Mouse (Mus musculus): Measurements from ENCODE around the gene Jam3.

DNA sequence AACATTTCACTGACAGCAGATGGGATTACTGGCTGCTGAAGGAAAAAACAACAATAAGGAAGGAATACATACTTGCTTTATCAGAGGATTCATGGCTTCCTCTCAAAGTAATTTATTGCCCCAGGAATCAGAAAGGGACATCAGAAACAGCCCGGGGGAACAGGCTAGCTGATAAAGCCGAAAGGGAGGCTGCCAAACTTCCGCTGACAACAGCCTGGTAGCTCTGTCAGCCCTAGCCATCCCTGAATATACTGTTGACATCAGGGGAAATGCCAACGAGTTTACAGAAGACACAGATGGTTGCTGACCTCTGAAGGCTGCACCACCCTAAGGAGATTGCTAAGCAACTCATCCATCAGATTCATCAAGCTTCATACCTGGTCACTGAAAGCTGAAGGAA lies 26.6 kb downstream of the Jam3 start:
- TF ChIP-seq TBP (IDR thresholded peaks at IDR 0.05; ENCODE audit: low read depth, low read length) (no peak), CTCF (IDR thresholded peaks at IDR 0.05 in 2 of 3, conservative IDR thresholded peaks at IDR 0.05 in 1 of 3; ENCODE audit: control insufficient read depth in 1 of 3, insufficient read depth in 1 of 3, low read depth in 2 of 3, low read length in 3 of 3, poor library complexity in 1 of 3, severe bottlenecking in 1 of 3) (no peak), MAX (IDR thresholded peaks at IDR 0.05; ENCODE audit: low read length) (no peak), MAZ (IDR thresholded peaks at IDR 0.05; ENCODE audit: low read depth, low read length) (no peak), POLR2A (IDR thresholded peaks at IDR 0.05; ENCODE audit: control insufficient read depth in 1 of 2, insufficient read depth in 1 of 2, low read depth in 1 of 2, low read length in 2 of 2, poor library complexity in 1 of 2) (no peak), ELF1 (IDR thresholded peaks at IDR 0.05; ENCODE audit: low read depth, low read length) (no peak), POLR2AphosphoS5 (IDR thresholded peaks at IDR 0.05; ENCODE audit: borderline replicate concordance, low read depth, low read length) (no peak), TCF12 (IDR thresholded peaks at IDR 0.05; ENCODE audit: low read depth, low read length) (no peak), KAT2A (conservative IDR thresholded peaks at IDR 0.05; ENCODE audit: low read depth, low read length) (no peak), ZC3H11A (IDR thresholded peaks at IDR 0.05; ENCODE audit: low read depth, low read length) (no peak)
